Mouse (Mus musculus) stomach, embryonic 14.5 days (tissue): ENCODE results near the gene Haghl. TPM values are rescaled to one million over a fixed set of nuclear protein-coding genes. Genes with fewer than 3 reads are reported as not detected.

Experiments used
- ATAC-seq: fragments of 200-750 bp; cut with Nextera tagmentation; 2 replicates; pipeline ENCODE4 v1.8.0; 2017; ENCODE audit warnings: low read depth, moderate TSS enrichment; ENCODE audit not compliant: insufficient number of reproducible peaks, insufficient read depth, low FRiP score
- H3K27ac ChIP-seq: fragments of 300-500 bp; sonication (generic); 2 replicates; pipeline ENCODE4 v1.5.1; 2014; ENCODE audit warnings: mild to moderate bottlenecking, low read length, moderate library complexity, mixed read lengths
- H3K27me3 ChIP-seq: fragments of 300-500 bp; sonication (generic); 2 replicates; pipeline ENCODE4 v1.6.1; 2014; ENCODE audit warnings: low read length, control low read depth, mixed read lengths; ENCODE audit not compliant: control insufficient read depth, insufficient read depth
- H3K36me3 ChIP-seq: fragments of 300-500 bp; sonication (generic); 2 replicates; pipeline ENCODE4 v1.6.1; 2014; ENCODE audit warnings: mild to moderate bottlenecking, control low read depth, low read length, moderate library complexity, mixed read lengths; ENCODE audit not compliant: control insufficient read depth, insufficient read depth
- H3K4me1 ChIP-seq: fragments of 300-500 bp; sonication (generic); 2 replicates; pipeline ENCODE4 v1.6.1; 2014; ENCODE audit warnings: low read length, control low read depth, mixed read lengths; ENCODE audit not compliant: control insufficient read depth, insufficient read depth
- H3K4me2 ChIP-seq: fragments of 300-500 bp; sonication (generic); replicated peaks from 2 replicates; pipeline ENCODE4 v1.6.1; 2014; ENCODE audit warnings: low read depth, low read length, control low read depth
- H3K4me3 ChIP-seq: fragments of 300-500 bp; sonication (generic); 2 replicates; pipeline ENCODE4 v1.5.1; 2014; ENCODE audit warnings: low read depth, low read length, control low read depth
- H3K9ac ChIP-seq: fragments of 300-500 bp; sonication (generic); replicated peaks from 2 replicates; pipeline ENCODE4 v1.6.1; 2014; ENCODE audit warnings: low read depth, mild to moderate bottlenecking, control low read depth, low read length, moderate library complexity, mixed read lengths
- H3K9me3 ChIP-seq: fragments of 300-500 bp; sonication (generic); 2 replicates; pipeline ENCODE4 v1.6.1; 2016; ENCODE audit warnings: low read depth, low read length, control low read depth; ENCODE audit not compliant: control insufficient read depth
- WGBS: fragments of 180-500 bp; shearing (Covaris S2); extraction: QIAGEN DNeasy Blood & Tissue Kit; methylation state at CpG from one replicate; pipeline ENCODE4 v1.1.7; 2014; 5-methylcytosine and 5-hydroxymethylcytosine counted together
- polyA plus RNA-seq: library from polyadenylated mRNA; unstranded; fragments of >200 nt; fragmentation: Nextera tagmentation; extraction: Ambion mirVana; gene quantifications from 2 replicates; pipeline ENCODE4 v1.2.1, GENCODE M21; 2014

Gene Haghl
- polyA plus RNA-seq, 1 experiment from 2014 or later = 76.9 TPM

DNA sequence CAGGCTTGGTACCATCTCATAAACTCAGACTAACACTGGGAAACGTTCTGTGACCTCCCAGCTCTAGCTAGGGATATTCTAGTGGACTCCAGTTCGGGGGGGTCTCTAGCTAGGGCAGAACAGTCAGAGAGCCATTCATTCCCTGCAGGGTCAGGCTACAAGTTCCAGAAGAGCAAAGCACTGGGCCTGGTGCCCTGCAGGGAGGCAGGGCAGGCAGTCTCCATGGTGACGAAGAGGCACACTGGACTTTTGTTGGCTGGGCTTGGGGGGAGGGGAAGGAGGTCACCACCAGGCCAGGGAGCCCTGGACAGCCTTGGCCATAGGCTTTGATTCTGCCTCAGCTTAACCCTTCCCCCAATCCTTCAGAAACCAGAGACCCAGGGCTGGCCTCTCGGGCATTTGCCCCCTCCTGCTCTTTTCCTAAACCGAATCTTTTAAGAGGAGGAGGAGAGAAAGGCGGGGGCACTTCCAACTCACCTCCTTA, 10.2 kb upstream of the Haghl start, which contains the start of gene AC134908.4:
TSS of gene AC134908.4 (minus strand) at position 51 of the 484 bp plus-strand sequence.
- H3K27ac ChIP-seq = no peak within 1 kb of the TSS; the same call in 1 of the 2 replicates
- H3K36me3 ChIP-seq = no peaks in the 10 kb centered on the region; the same call in 1 of the 2 replicates
- no peaks in the 10 kb centered on the region for H3K9me3 ChIP-seq
- peak within 1 kb of the TSS; percentile 93 for H3K4me2 ChIP-seq
- peaks cover 36% of the 10 kb centered on the region for H3K4me1 ChIP-seq
- peak within 1 kb of the TSS; percentile 79 for H3K4me3 ChIP-seq
- WGBS = 25% methylated on average over 6 of the region's 6 CpGs
- H3K9ac ChIP-seq = peak within 1 kb of the TSS; percentile 61
- no peaks in the 10 kb centered on the region for H3K27me3 ChIP-seq
- no peak for ATAC-seq

DNA sequence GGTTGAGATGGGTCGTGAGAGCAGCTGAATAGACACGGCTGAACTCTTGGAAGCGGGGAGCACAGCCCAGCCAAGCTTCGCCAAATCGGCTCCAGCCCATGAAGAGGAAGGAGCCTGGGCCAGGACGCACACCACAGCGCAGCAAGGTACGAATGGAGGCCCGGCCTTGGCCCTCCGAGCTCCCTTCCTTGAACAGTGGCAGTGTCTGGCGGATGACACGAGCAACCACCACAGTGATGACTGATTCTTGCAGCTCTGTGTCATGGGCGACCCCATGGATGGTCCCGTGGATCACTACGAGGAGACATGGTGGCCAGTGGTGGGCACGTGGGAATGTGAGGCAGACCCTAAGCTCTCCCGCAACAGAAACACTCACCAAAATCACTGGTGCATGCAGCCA, 9.5 kb upstream of the Haghl start:
- H3K4me3 ChIP-seq = peak overlapping the region; percentile 79; the same call in 1 of the 2 replicates
- H3K36me3 ChIP-seq = no peaks in the 10 kb centered on the region; the same call in 1 of the 2 replicates
- H3K4me1 ChIP-seq = peaks cover 38% of the 10 kb centered on the region
- H3K9ac ChIP-seq = 0 out of 2 replicates have a peak overlapping the region, but pooled peaks have one; percentile 6
- H3K4me2 ChIP-seq = peak overlapping the region; percentile 93
- no peaks in the 10 kb centered on the region for H3K9me3 ChIP-seq
- WGBS = 81% methylated on average over 17 of the region's 17 CpGs
- no peaks in the 10 kb centered on the region for H3K27me3 ChIP-seq
- no peak for ATAC-seq
- no peak overlapping the region for H3K27ac ChIP-seq

DNA sequence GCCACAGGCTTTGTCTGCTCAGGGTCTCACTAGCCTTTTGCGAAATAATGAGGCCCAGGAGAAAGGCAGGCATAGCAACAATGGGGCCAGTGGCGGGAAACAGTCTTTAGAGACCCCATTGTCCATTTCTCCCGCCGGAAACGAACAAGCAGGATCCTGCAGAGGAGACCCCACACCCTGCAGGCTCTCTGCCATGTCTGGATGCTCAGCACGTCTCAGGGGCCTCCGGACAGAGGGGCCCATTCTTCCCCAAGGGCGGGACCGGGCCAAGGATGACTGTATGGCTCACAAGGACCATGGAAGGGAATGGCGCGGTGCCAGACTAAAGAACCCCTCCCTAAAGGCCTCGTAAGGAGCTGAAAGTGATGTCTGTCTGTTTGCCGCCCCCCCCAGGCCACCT, 8.7 kb upstream of the Haghl start:
- no peak overlapping the region for H3K9ac ChIP-seq
- H3K27me3 ChIP-seq = no peaks in the 10 kb centered on the region
- 0 out of 2 replicates have a peak overlapping the region, but pooled peaks have one; percentile 7 for H3K4me2 ChIP-seq
- 80% methylated on average over 13 of the region's 13 CpGs for WGBS
- H3K9me3 ChIP-seq = no peaks in the 10 kb centered on the region
- peaks cover 7% of the 10 kb centered on the region for H3K36me3 ChIP-seq
- H3K4me3 ChIP-seq = no peak overlapping the region
- ATAC-seq = no peak
- peak overlapping the region; percentile 98; the same call in 1 of the 2 replicates for H3K27ac ChIP-seq
- H3K4me1 ChIP-seq = peaks cover 38% of the 10 kb centered on the region

DNA sequence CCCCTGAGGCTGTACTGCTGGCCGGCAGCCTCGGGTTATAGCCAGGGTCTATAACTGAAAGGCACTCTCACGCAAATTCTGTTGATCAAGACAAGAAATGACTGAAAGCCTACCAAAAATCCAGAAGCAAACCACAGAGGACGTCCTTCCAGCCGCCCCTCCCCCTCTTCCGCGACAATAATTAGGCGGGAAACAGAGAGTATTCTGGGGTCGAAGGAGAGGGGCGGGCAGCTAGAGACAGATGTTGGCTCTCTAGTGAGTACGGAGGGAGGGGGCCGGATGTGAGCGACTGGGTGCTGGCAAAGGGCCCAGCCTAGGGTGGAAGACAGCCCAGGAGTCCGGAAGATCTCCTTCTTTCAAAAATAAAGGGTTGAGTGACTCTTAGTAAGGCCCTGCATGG, 7.1 kb upstream of the Haghl start, which contains the start of gene Fam173a:
TSS of gene Fam173a (minus strand) at position 287 of the 400 bp plus-strand sequence.
- Histone ChIP-seq H3K27ac (peak within 1 kb of the TSS; percentile 98), H3K27me3 (no peaks in the 10 kb centered on the region), H3K9me3 (no peaks in the 10 kb centered on the region), H3K4me2 (peak within 1 kb of the TSS; percentile 85), H3K36me3 (peaks cover 11% of the 10 kb centered on the region), H3K4me1 (peaks cover 37% of the 10 kb centered on the region), H3K9ac (peak within 1 kb of the TSS; percentile 54), H3K4me3 (peak within 1 kb of the TSS; percentile 85)
- under 1% methylated on average over 14 of the region's 14 CpGs for WGBS
- ATAC-seq = peak; percentile 76

DNA sequence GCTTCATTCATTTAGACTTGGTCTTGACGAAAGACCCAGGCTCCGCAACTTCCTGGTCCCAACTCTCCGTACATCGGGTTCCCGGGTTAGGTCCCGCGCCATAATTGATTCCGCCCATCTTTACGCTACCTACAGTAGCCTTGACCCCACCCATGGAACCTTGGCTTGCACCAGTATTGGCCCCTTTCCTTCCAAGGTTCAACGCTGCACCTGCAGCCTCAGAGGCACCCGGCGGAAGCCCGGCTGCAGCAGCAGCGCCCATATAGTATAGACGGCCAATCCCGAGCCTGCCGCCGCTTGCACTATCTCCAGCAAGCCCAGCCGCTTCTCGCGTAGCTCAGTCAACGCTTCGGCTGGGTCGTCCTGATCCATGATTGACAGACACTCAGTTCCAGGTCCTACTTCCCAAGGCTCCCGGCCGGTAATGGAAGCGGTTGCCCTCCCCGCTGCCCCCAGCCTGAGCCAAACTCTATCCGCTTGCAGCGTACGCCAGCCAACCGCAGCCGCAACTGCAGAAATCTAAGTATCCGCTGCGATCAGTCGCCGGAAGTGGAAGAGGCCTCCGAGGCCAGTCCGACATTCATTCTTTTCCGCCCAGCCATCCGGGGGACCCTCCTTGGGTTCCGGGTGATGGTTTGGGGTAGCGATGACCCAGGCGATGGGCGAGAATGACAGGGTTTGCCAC, 6.5 kb upstream of the Haghl start:
- Histone ChIP-seq H3K9me3 (no peaks in the 10 kb centered on the region), H3K4me3 (peak overlapping the region; percentile 85), H3K27ac (peak overlapping the region; percentile 98), H3K36me3 (peaks cover 11% of the 10 kb centered on the region), H3K9ac (peak overlapping the region; percentile 54), H3K4me1 (peaks cover 33% of the 10 kb centered on the region), H3K4me2 (peak overlapping the region; percentile 85), H3K27me3 (no peaks in the 10 kb centered on the region)
- under 1% methylated on average over 45 of the region's 45 CpGs for WGBS
- peak; percentile 59; the same call in 1 of the 2 replicates for ATAC-seq

DNA sequence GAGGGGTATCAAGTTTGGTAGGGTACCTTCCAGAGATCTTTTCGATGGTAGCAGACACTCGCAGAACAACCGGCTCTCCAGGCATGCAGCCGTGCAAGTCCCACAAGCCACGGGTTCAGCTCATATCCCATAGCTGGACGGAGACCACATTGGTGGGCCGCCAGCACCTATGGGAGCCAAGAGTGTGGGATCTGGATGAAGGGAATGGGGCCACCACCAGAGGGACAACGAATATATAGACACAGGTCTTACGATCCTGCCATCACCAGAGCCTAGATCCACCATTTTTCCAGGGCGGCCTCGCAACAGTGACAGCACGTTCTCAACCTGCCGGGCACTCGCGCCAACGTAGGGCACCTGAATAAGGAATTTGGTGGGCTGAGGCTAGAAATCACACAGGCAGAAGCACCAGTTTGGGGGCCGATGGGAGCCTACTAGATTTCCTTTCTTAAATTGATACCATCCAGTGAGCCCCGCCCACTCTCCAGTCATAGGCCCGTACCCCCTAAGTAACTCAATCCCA, 5.9 kb upstream of the Haghl start:
- Histone ChIP-seq H3K4me3 (peak overlapping the region; percentile 85), H3K27me3 (no peaks in the 10 kb centered on the region), H3K4me1 (peaks cover 33% of the 10 kb centered on the region), H3K36me3 (peaks cover 11% of the 10 kb centered on the region), H3K9me3 (no peaks in the 10 kb centered on the region), H3K4me2 (peak overlapping the region; percentile 85), H3K9ac (peak overlapping the region; percentile 54; the same call in 1 of the 2 replicates), H3K27ac (no peak overlapping the region; the same call in 1 of the 2 replicates)
- 25% methylated on average over 19 of the region's 19 CpGs for WGBS
- ATAC-seq = no peak

DNA sequence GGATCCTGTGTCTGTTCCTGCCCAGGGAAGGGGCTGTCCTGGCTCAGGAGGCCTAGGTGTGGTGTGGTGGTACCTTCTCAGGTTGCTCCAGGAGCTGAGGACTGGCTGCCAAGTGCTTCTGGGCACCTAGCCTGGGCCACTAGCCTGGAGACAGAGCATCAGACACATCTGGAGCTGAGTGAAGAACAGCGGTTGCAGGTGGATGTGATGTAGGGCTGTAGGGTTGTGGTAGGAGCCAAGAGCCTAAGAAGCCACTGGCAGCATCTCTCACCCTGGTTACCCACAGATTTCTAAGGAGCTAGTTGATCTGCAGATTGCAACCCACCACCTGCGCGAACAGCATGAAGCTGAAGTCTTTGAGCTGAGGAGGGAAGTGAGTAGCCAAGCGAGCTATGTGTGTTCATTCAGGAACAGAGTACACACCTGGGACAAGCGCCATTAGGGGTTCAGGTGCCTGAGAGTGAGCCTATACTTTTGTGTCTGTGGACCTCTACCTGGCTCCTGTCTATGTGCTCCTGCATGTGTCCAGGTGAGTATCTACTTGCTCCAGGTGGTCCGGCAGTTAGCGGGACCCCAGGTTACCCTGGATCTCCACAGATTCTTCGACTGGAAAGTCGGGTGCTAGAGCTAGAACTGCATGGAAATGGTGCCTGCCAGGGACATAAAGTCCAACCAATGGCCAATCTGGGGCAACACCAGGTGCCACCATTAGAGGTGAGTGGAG, 1.5 kb upstream of the Haghl start:
- H3K4me2 ChIP-seq = no peak overlapping the region
- no peak overlapping the region for H3K9ac ChIP-seq
- peaks cover 25% of the 10 kb centered on the region for H3K36me3 ChIP-seq
- ATAC-seq = no peak
- H3K27ac ChIP-seq = no peak overlapping the region
- H3K4me3 ChIP-seq = no peak overlapping the region
- peaks cover 19% of the 10 kb centered on the region for H3K4me1 ChIP-seq
- 94% methylated on average over 9 of the region's 9 CpGs for WGBS
- H3K27me3 ChIP-seq = no peaks in the 10 kb centered on the region
- H3K9me3 ChIP-seq = no peaks in the 10 kb centered on the region

DNA sequence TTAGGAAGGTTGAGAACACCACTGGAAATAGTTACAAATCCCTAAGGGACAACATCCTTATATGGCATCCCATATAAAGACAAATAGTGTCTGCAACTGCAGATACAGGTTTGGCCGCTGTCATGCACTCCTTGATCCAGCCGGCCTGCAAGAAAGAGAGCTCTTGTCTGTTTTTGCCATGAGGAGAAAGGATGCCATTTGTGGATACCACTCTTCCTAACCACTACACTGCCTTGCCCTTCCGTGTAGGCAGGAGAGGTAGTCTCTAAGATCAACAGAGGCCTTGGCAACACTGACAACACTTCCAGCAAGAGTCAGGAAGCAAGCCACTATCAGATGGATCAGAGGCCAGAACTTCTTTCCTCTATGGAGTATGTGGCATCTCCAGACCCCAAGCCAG, 807 bp upstream of the Haghl start, which contains the start of gene Ccdc78:
TSS of gene Ccdc78 (plus strand) at position 301 of the 400 bp plus-strand sequence.
- no peak for ATAC-seq

More for the DNA sequence above, 807 bp upstream of the Haghl start, which contains the start of gene Ccdc78:
- peak within 1 kb of the TSS; percentile 43 for H3K9ac ChIP-seq
- peak within 1 kb of the TSS; percentile 67 for H3K4me3 ChIP-seq
- peaks cover 16% of the 10 kb centered on the region for H3K4me1 ChIP-seq
- H3K27ac ChIP-seq = peak within 1 kb of the TSS; percentile 77
- peaks cover 32% of the 10 kb centered on the region for H3K36me3 ChIP-seq
- peak within 1 kb of the TSS; percentile 92 for H3K4me2 ChIP-seq
- 77% methylated on average over 3 of the region's 3 CpGs for WGBS
- H3K27me3 ChIP-seq = no peaks in the 10 kb centered on the region
- H3K9me3 ChIP-seq = no peaks in the 10 kb centered on the region
